Mouse (Mus musculus) stomach, embryonic 14.5 days (tissue): ENCODE measurements around the gene Fmo4. TPM values are rescaled to one million over a fixed set of nuclear protein-coding genes. Genes with fewer than 3 reads are reported as not detected.
"Not testable (repeated sequence)": the region's sequence is repeated elsewhere in the genome, so short reads cannot be mapped to it uniquely, and the experiment has no call there.

ENCODE experiments used
- ATAC-seq: fragments of 200-750 bp; cut with Nextera tagmentation; 2 replicates; pipeline ENCODE4 v1.8.0; 2017; ENCODE audit warnings: low read depth, moderate TSS enrichment; ENCODE audit not compliant: insufficient number of reproducible peaks, insufficient read depth, low FRiP score
- H3K27ac ChIP-seq: fragments of 300-500 bp; sonication (generic); 2 replicates; pipeline ENCODE4 v1.5.1; 2014; ENCODE audit warnings: mild to moderate bottlenecking, low read length, moderate library complexity, mixed read lengths
- H3K27me3 ChIP-seq: fragments of 300-500 bp; sonication (generic); 2 replicates; pipeline ENCODE4 v1.6.1; 2014; ENCODE audit warnings: low read length, control low read depth, mixed read lengths; ENCODE audit not compliant: control insufficient read depth, insufficient read depth
- H3K36me3 ChIP-seq: fragments of 300-500 bp; sonication (generic); 2 replicates; pipeline ENCODE4 v1.6.1; 2014; ENCODE audit warnings: mild to moderate bottlenecking, control low read depth, low read length, moderate library complexity, mixed read lengths; ENCODE audit not compliant: control insufficient read depth, insufficient read depth
- H3K4me1 ChIP-seq: fragments of 300-500 bp; sonication (generic); 2 replicates; pipeline ENCODE4 v1.6.1; 2014; ENCODE audit warnings: low read length, control low read depth, mixed read lengths; ENCODE audit not compliant: control insufficient read depth, insufficient read depth
- H3K4me2 ChIP-seq: fragments of 300-500 bp; sonication (generic); replicated peaks from 2 replicates; pipeline ENCODE4 v1.6.1; 2014; ENCODE audit warnings: low read depth, low read length, control low read depth
- H3K4me3 ChIP-seq: fragments of 300-500 bp; sonication (generic); 2 replicates; pipeline ENCODE4 v1.5.1; 2014; ENCODE audit warnings: low read depth, low read length, control low read depth
- H3K9ac ChIP-seq: fragments of 300-500 bp; sonication (generic); replicated peaks from 2 replicates; pipeline ENCODE4 v1.6.1; 2014; ENCODE audit warnings: low read depth, mild to moderate bottlenecking, control low read depth, low read length, moderate library complexity, mixed read lengths
- H3K9me3 ChIP-seq: fragments of 300-500 bp; sonication (generic); 2 replicates; pipeline ENCODE4 v1.6.1; 2016; ENCODE audit warnings: low read depth, low read length, control low read depth; ENCODE audit not compliant: control insufficient read depth
- WGBS: fragments of 180-500 bp; shearing (Covaris S2); extraction: QIAGEN DNeasy Blood & Tissue Kit; methylation state at CpG from one replicate; pipeline ENCODE4 v1.1.7; 2014; 5-methylcytosine and 5-hydroxymethylcytosine counted together
- polyA plus RNA-seq: library from polyadenylated mRNA; unstranded; fragments of >200 nt; fragmentation: Nextera tagmentation; extraction: Ambion mirVana; gene quantifications from 2 replicates; pipeline ENCODE4 v1.2.1, GENCODE M21; 2014

The Fmo4 gene
- polyA plus RNA-seq, 1 experiment from 2014 or later, result not detected

- not testable (repeated sequence) for H3K4me1 ChIP-seq, ATAC-seq, H3K9me3 ChIP-seq, H3K4me3 ChIP-seq, H3K4me2 ChIP-seq, H3K9ac ChIP-seq, H3K27me3 ChIP-seq, H3K27ac ChIP-seq, H3K36me3 ChIP-seq
- 96% methylated on average over 2 of the region's 2 CpGs for WGBS
Observed at GRCm38 (mm10) chr1:162781035-162781434, 32.7 kb downstream of the Fmo4 start.

GRCm38 (mm10) chr1:162777943-162778538 lies 35.7 kb downstream of the Fmo4 start:
- 85% methylated on average over 5 of the region's 5 CpGs for WGBS

GRCm38 (mm10) chr1:162773661-162774060 lies 40.1 kb downstream of the Fmo4 start:
- Histone ChIP-seq H3K4me1 (no peaks in the 10 kb centered on the region), H3K4me2 (no peak overlapping the region), H3K9ac (no peak overlapping the region), H3K9me3 (no peaks in the 10 kb centered on the region), H3K27me3 (no peaks in the 10 kb centered on the region), H3K4me3 (no peak overlapping the region), H3K36me3 (no peaks in the 10 kb centered on the region), H3K27ac (no peak overlapping the region)
- no peak for ATAC-seq
- WGBS, result 58% methylated on average over 4 of the region's 4 CpGs

More at GRCm38 (mm10) chr1:162777943-162778538, 35.7 kb downstream of the Fmo4 start:
- H3K36me3 ChIP-seq, result no peaks in the 10 kb centered on the region
- no peak overlapping the region for H3K9ac ChIP-seq
- H3K27ac ChIP-seq, result no peak overlapping the region
- H3K4me2 ChIP-seq, result no peak overlapping the region
- no peak for ATAC-seq
- no peaks in the 10 kb centered on the region for H3K9me3 ChIP-seq
- no peak overlapping the region for H3K4me3 ChIP-seq
- no peaks in the 10 kb centered on the region for H3K27me3 ChIP-seq
- no peaks in the 10 kb centered on the region for H3K4me1 ChIP-seq

GRCm38 (mm10) chr1:162771617-162772360 lies 42.0 kb downstream of the Fmo4 start:
- H3K4me3 ChIP-seq, result no peak overlapping the region
- no peak for ATAC-seq
- no peaks in the 10 kb centered on the region for H3K27me3 ChIP-seq
- no peak overlapping the region for H3K9ac ChIP-seq
- no peaks in the 10 kb centered on the region for H3K4me1 ChIP-seq
- no peak overlapping the region for H3K27ac ChIP-seq
- H3K4me2 ChIP-seq, result no peak overlapping the region
- H3K9me3 ChIP-seq, result no peaks in the 10 kb centered on the region
- H3K36me3 ChIP-seq, result no peaks in the 10 kb centered on the region
- 70% methylated on average over 4 of the region's 4 CpGs for WGBS

- no peak for ATAC-seq
- no peaks in the 10 kb centered on the region for H3K4me1 ChIP-seq
- H3K9me3 ChIP-seq, result no peaks in the 10 kb centered on the region
- 79% methylated on average over 6 of the region's 6 CpGs for WGBS
- H3K27ac ChIP-seq, result no peak overlapping the region
- H3K4me2 ChIP-seq, result no peak overlapping the region
- H3K9ac ChIP-seq, result no peak overlapping the region
- no peak overlapping the region for H3K4me3 ChIP-seq
- no peaks in the 10 kb centered on the region for H3K36me3 ChIP-seq
- no peaks in the 10 kb centered on the region for H3K27me3 ChIP-seq
Observed at GRCm38 (mm10) chr1:162752009-162752408, 61.8 kb downstream of the Fmo4 start.

GRCm38 (mm10) chr1:162749607-162750006 lies 64.2 kb downstream of the Fmo4 start:
- H3K27ac ChIP-seq, result no peak overlapping the region
- H3K9me3 ChIP-seq, result no peaks in the 10 kb centered on the region
- H3K4me1 ChIP-seq, result no peaks in the 10 kb centered on the region
- no peak for ATAC-seq
- no peaks in the 10 kb centered on the region for H3K27me3 ChIP-seq
- H3K4me2 ChIP-seq, result no peak overlapping the region
- no peak overlapping the region for H3K4me3 ChIP-seq
- no peak overlapping the region for H3K9ac ChIP-seq
- no peaks in the 10 kb centered on the region for H3K36me3 ChIP-seq
- WGBS, result 49% methylated on average over 7 of the region's 7 CpGs

GRCm38 (mm10) chr1:162748761-162749160 lies 65.0 kb downstream of the Fmo4 start:
- H3K27me3 ChIP-seq, result no peaks in the 10 kb centered on the region
- no peak overlapping the region for H3K27ac ChIP-seq
- no peaks in the 10 kb centered on the region for H3K9me3 ChIP-seq
- no peaks in the 10 kb centered on the region for H3K36me3 ChIP-seq
- no peak overlapping the region for H3K4me2 ChIP-seq
- WGBS, result 74% methylated on average over 5 of the region's 5 CpGs
- no peaks in the 10 kb centered on the region for H3K4me1 ChIP-seq
- ATAC-seq, result no peak
- no peak overlapping the region for H3K9ac ChIP-seq
- no peak overlapping the region for H3K4me3 ChIP-seq
